Mouse (Mus musculus) kidney, embryonic 16.5 days (tissue): Measurements from ENCODE around the gene Hist1h4k. TPM values are rescaled to one million over a fixed set of nuclear protein-coding genes. Genes with fewer than 3 reads are reported as not detected.
"Not testable (repeated sequence)": the region's sequence is repeated elsewhere in the genome, so short reads cannot be mapped to it uniquely, and the experiment has no call there.

Experiments
- ATAC-seq: fragments of 200-750 bp; cut with Nextera tagmentation; 2 replicates; pipeline ENCODE4 v1.8.0; 2017; ENCODE audit warnings: moderate TSS enrichment; ENCODE audit not compliant: low FRiP score, low TSS enrichment
- H3K27ac ChIP-seq: fragments of 300-500 bp; sonication (generic); 2 replicates; pipeline ENCODE4 v1.5.1; 2014; ENCODE audit warnings: low read length
- H3K27me3 ChIP-seq: fragments of 300-500 bp; sonication (generic); 2 replicates; pipeline ENCODE4 v1.6.1; 2014; ENCODE audit warnings: low read length, control low read depth, mixed read lengths; ENCODE audit not compliant: insufficient read depth
- H3K36me3 ChIP-seq: fragments of 300-500 bp; sonication (generic); 2 replicates; pipeline ENCODE4 v1.6.1; 2014; ENCODE audit warnings: low read length, control low read depth, mixed read lengths; ENCODE audit not compliant: insufficient read depth
- H3K4me1 ChIP-seq: fragments of 300-500 bp; sonication (generic); 2 replicates; pipeline ENCODE4 v1.6.1; 2014; ENCODE audit warnings: low read length, control low read depth, mixed read lengths; ENCODE audit not compliant: insufficient read depth
- H3K4me2 ChIP-seq: fragments of 300-500 bp; sonication (generic); replicated peaks from 2 replicates; pipeline ENCODE4 v1.6.1; 2014; ENCODE audit warnings: low read depth, low read length
- H3K4me3 ChIP-seq: fragments of 300-500 bp; sonication (generic); 2 replicates; pipeline ENCODE4 v1.5.1; 2014; ENCODE audit warnings: mild to moderate bottlenecking, low read length
- H3K9ac ChIP-seq: fragments of 300-500 bp; sonication (generic); replicated peaks from 2 replicates; pipeline ENCODE4 v1.6.1; 2014; ENCODE audit warnings: low read length
- H3K9me3 ChIP-seq: fragments of 300-500 bp; sonication (generic); 2 replicates; pipeline ENCODE4 v1.6.1; 2016; ENCODE audit warnings: low read length, control low read depth
- WGBS: fragments of 180-500 bp; shearing (Covaris S2); extraction: QIAGEN DNeasy Blood & Tissue Kit; methylation state at CpG from one replicate; pipeline ENCODE4 v1.1.7; 2014; 5-methylcytosine and 5-hydroxymethylcytosine counted together
- polyA plus RNA-seq: library from polyadenylated mRNA; unstranded; fragments of >200 nt; fragmentation: Nextera tagmentation; extraction: Ambion mirVana; gene quantifications from 2 replicates; pipeline ENCODE4 v1.2.1, GENCODE M21; 2015

Gene Hist1h4k
- polyA plus RNA-seq, 1 experiment from 2014 or later = 5.9 TPM

DNA sequence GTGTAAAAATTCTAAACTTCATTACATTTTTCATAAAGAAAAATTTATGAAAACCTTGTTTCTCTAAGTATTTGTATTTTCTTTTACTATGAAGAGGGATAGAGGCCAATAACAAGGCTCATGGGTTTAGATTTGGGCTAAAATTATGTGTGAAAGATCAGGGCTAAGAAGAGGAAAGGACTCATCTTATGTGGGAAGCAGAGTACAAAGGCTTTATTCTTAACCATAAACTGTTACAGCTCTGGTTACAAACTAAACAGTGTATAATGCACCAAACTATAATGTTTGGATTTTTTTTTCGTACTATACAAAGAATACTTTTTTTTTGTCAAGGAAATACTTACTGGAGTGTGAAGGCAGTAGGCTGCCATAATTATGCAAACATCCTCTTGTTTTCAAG is 5.4 kb upstream of the Hist1h4k start:
- WGBS = 40% methylated on average over 1 of the region's 1 CpGs
- H3K4me2 ChIP-seq = peak overlapping the region; percentile 45; the same call in 1 of the 2 replicates
- no peaks in the 10 kb centered on the region for H3K27me3 ChIP-seq
- no peak overlapping the region for H3K27ac ChIP-seq
- ATAC-seq = no peak
- H3K9me3 ChIP-seq = no peaks in the 10 kb centered on the region
- no peak overlapping the region for H3K9ac ChIP-seq
- H3K4me3 ChIP-seq = no peak overlapping the region
- H3K4me1 ChIP-seq = peaks cover 23% of the 10 kb centered on the region
- H3K36me3 ChIP-seq = no peaks in the 10 kb centered on the region

DNA sequence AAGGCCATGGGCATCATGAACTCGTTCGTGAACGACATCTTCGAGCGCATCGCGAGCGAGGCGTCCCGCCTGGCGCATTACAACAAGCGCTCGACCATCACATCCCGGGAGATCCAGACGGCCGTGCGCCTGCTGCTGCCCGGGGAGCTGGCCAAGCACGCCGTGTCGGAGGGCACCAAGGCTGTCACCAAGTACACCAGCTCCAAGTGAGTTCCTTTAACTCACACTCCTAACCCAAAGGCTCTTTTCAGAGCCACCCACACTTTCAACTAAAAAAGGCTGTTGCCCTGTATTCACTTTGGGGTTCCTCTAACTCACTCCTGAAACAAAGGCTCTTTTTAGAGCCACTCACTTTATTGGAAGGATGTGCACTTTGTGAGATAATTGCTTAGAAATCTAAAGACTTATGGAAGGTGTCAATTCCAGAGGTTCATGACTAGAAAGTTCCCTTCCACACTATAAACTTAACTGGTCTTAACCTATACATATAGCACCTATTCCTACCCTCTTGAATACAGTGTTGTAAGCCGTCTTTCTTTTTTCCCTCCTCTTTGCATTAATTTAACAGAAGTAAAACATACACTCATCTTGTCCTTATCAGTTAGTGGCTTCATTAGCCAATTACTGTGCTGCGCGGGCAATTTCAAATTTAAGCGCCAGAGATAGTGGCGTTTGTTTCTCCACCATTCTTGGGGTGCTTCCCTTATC is 4.1 kb upstream of the Hist1h4k start:
- ATAC-seq = not testable (repeated sequence)

DNA sequence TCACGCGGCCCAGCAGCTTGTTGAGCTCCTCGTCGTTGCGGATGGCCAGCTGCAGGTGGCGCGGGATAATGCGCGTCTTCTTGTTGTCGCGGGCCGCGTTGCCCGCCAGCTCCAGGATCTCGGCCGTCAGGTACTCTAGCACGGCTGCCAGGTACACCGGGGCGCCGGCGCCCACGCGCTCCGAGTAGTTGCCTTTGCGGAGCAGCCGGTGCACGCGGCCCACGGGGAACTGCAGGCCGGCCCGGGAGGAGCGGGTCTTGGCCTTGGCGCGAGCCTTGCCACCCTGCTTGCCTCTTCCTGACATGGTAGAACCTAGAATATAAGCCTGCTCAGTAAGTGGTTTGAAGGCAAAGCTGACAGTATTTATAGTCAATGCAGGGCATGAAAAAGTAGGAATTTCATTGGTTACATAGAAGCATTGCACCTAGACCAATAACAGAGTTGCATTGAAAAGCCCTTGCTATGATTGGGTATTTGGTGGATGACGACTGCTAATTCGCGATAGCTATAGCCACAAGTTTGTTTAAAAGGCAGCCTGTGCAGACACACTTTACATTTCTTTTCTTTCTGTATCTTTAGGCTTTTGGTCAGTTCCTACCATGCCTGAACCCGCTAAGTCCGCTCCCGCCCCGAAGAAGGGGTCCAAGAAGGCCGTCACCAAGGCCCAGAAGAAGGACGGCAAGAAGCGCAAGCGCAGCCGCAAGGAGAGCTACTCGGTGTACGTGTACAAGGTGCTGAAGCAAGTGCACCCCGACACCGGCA is 3.4 kb upstream of the Hist1h4k start, which contains the start of the genes Hist1h2ak and Hist1h2bn:
Gene Hist1h2ak, minus strand, starts transcription at position 304 of the 762 bp plus-strand sequence.
Gene Hist1h2bn, plus strand, starts transcription at position 600 of the 762 bp plus-strand sequence.
- peak within 1 kb of the TSS; percentile 67 for H3K4me2 ChIP-seq
- not testable (repeated sequence) for H3K27me3 ChIP-seq, H3K36me3 ChIP-seq, H3K9me3 ChIP-seq
- peaks cover 30% of the 10 kb centered on the region for H3K4me1 ChIP-seq
- H3K27ac ChIP-seq = peak within 1 kb of the TSS; percentile 96
- peak within 1 kb of the TSS; percentile 54 for H3K4me3 ChIP-seq
- H3K9ac ChIP-seq = peak within 1 kb of the TSS; percentile 76
- 0% methylated on average over 29 of the region's 50 CpGs for WGBS
- ATAC-seq = peak; percentile 95

More for the DNA sequence above, 4.1 kb upstream of the Hist1h4k start:
- peak overlapping the region; percentile 74 for H3K9ac ChIP-seq
- peak overlapping the region; percentile 54 for H3K4me3 ChIP-seq
- not testable (repeated sequence) for H3K27me3 ChIP-seq, H3K9me3 ChIP-seq, H3K36me3 ChIP-seq
- peak overlapping the region; percentile 96 for H3K27ac ChIP-seq
- peak overlapping the region; percentile 67 for H3K4me2 ChIP-seq
- 1% methylated on average over 15 of the region's 26 CpGs for WGBS
- H3K4me1 ChIP-seq = peaks cover 24% of the 10 kb centered on the region

DNA sequence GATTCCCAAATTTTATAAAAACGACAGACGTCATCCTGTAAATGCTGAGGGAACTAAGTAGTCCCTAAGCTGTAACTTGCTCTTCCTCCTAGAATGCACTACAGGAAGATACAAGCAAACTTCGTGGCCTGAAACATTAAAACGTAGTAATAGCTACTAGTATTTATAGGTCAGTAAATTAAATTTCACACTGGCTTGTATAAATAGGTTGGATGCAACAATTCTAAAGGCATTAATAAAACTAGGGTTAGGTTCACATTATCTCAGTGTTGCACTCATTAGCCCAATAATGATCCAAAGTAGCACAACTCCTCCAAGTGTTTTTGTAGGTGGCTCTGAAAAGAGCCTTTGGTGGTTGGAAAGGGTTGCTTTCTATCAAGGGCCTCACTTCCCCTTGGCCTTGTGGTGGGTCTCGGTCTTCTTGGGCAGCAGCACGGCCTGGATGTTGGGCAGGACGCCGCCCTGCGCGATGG is 2.8 kb upstream of the Hist1h4k start:
- H3K27ac ChIP-seq = peak overlapping the region; percentile 96
- peak overlapping the region; percentile 52 for H3K4me3 ChIP-seq
- no peaks in the 10 kb centered on the region for H3K27me3 ChIP-seq
- WGBS = under 1% methylated on average over 10 of the region's 10 CpGs
- peak overlapping the region; percentile 76 for H3K9ac ChIP-seq
- no peak for ATAC-seq
- H3K36me3 ChIP-seq = no peaks in the 10 kb centered on the region
- no peaks in the 10 kb centered on the region for H3K9me3 ChIP-seq
- peaks cover 30% of the 10 kb centered on the region for H3K4me1 ChIP-seq
- H3K4me2 ChIP-seq = peak overlapping the region; percentile 67

DNA sequence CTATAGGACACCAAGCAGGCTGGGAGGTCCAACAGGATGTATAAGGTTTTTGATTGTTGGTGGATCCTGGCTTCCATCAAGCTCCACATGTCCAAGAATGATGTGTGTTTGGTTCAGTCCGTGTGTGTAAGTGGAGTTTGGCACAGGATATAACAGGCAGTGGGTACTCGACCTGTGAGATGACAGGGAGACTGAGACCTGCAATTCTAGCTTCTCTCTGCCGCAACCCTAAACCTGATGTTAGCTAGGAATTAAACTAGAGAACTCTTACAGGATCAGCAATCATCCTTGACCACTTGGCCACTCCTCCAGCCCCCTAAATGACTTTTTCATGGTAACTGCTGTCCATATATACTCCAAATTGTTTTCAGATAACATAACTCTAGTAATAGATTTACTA is 2.1 kb upstream of the Hist1h4k start:
- Histone ChIP-seq H3K9ac (peak overlapping the region; percentile 18), H3K4me3 (peak overlapping the region; percentile 1; the same call in 1 of the 2 replicates)
- 21% methylated on average over 3 of the region's 3 CpGs for WGBS

DNA sequence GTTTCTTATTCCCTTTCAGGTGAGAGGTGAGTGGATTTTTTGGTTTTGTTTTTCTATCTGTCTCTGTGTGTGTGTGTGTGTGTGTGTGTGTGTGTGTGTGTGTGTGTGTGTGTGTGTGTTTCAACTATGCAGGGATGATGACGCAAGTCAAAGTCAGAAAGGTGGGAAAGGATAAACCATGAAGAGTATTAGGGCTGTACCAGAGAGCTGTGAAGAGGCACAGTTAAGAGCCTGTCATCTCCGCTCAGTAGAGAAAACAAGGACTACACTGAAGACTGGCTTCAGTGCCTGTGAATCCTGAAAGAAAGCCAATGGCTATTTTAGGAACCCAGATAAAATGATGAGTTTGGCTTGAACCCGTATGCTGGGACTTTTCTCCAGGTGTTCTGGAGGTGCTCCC is 1.5 kb upstream of the Hist1h4k start:
- H3K9ac ChIP-seq = no peak overlapping the region; the same call in 1 of the 2 replicates
- no peaks in the 10 kb centered on the region for H3K36me3 ChIP-seq
- no peaks in the 10 kb centered on the region for H3K9me3 ChIP-seq
- no peak for ATAC-seq
- no peak overlapping the region for H3K4me3 ChIP-seq
- 66% methylated on average over 3 of the region's 3 CpGs for WGBS
- H3K4me2 ChIP-seq = peak overlapping the region; percentile 67
- peak overlapping the region; percentile 66 for H3K27ac ChIP-seq
- H3K27me3 ChIP-seq = no peaks in the 10 kb centered on the region
- H3K4me1 ChIP-seq = peaks cover 34% of the 10 kb centered on the region

More for the DNA sequence above, 2.1 kb upstream of the Hist1h4k start:
- Histone ChIP-seq H3K4me1 (peaks cover 33% of the 10 kb centered on the region), H3K36me3 (no peaks in the 10 kb centered on the region), H3K27me3 (no peaks in the 10 kb centered on the region), H3K9me3 (no peaks in the 10 kb centered on the region), H3K27ac (peak overlapping the region; percentile 66), H3K4me2 (peak overlapping the region; percentile 67)
- ATAC-seq = no peak

DNA sequence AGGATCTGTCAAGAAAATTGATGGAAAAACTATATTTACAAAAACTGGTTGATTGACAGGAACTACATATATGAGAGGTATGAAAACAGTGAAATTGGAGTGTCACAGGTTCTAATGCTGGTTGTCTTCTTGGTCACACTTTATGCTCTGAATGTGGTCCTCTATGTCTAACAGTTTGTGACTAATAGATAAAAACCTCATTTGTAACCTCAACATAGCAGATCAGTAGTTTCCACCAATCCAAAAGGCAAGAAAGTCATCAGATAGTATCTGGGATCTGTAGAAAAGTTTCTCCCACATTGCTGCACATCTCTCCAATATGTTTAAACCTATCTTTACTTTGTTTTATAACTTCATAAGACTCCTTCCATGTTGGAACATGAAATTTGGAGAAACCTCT is 1.1 kb upstream of the Hist1h4k start:
- no peak overlapping the region for H3K27ac ChIP-seq

DNA sequence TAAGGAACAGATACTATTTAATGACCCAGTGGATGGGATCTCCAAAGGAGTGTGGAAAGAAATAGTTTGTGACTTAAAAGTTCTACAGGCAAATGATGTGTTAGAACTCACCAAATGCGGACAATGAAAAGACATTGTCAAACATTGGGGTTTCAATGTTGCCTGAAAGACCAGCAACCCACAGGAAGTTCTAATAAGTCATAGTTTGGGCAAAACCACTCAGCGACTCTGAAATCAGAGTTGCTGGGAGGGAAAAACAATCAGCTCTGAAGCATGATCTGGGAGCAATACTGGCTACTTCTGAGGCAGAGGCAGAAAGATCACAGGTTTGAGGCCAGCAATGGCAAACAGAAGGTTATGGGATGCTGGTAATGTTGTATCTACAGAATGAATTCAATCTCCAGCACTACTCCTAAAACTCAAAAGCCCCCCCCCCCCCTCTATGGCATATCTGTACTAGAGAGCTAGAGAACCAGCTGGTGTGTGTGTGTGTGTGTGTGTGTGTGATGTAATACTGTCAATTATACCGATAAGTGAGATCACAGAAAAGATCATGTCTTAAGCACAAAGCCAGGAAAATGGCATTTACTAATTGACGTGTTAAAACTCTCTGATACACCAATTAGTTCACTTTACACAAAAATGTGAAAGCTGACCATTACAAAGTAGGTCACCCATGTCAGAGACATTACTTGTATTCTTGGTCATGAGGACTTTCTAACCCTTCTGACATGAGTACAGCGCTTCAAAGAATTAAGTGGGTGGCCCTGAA is 732 bp downstream of the Hist1h4k start:
- H3K4me1 ChIP-seq = peaks cover 28% of the 10 kb centered on the region
- H3K9ac ChIP-seq = peak overlapping the region; percentile 78
- no peaks in the 10 kb centered on the region for H3K36me3 ChIP-seq
- H3K4me3 ChIP-seq = peak overlapping the region; percentile 60
- WGBS = 2% methylated on average over 5 of the region's 5 CpGs
- no peaks in the 10 kb centered on the region for H3K9me3 ChIP-seq
- H3K4me2 ChIP-seq = peak overlapping the region; percentile 83
- H3K27me3 ChIP-seq = no peaks in the 10 kb centered on the region
- peak overlapping the region; percentile 96 for H3K27ac ChIP-seq
- ATAC-seq = no peak

More for the DNA sequence above, 1.1 kb upstream of the Hist1h4k start:
- no peaks in the 10 kb centered on the region for H3K36me3 ChIP-seq
- no peaks in the 10 kb centered on the region for H3K27me3 ChIP-seq
- no peaks in the 10 kb centered on the region for H3K9me3 ChIP-seq
- H3K4me3 ChIP-seq = no peak overlapping the region
- no peak for ATAC-seq
- H3K9ac ChIP-seq = no peak overlapping the region
- H3K4me1 ChIP-seq = peaks cover 34% of the 10 kb centered on the region
- no peak overlapping the region for H3K4me2 ChIP-seq

DNA sequence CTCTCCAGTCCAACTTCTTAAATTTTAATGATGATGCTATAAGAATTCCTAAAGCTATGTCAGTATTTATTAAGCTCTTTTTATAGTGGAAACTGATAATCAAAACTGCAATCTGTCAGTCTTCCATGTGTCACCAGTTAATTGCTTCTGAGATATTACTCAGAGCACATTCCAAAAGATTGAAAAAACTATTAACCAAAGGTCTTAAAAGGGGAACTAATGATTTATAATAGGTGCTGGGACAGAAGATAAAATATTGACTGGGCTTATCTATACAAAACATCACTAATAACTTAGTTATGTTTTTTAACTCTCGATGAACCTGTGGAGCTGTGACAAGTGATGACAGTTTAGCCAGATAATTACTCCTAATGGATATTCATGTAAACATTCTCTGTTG is 5.3 kb downstream of the Hist1h4k start:
- Histone ChIP-seq H3K9me3 (no peaks in the 10 kb centered on the region), H3K36me3 (no peaks in the 10 kb centered on the region), H3K4me1 (peaks cover 11% of the 10 kb centered on the region; the same call in 1 of the 2 replicates), H3K4me2 (no peak overlapping the region), H3K9ac (no peak overlapping the region), H3K4me3 (no peak overlapping the region), H3K27ac (no peak overlapping the region), H3K27me3 (no peaks in the 10 kb centered on the region)
- no peak for ATAC-seq
- 79% methylated on average over 1 of the region's 1 CpGs for WGBS
